Mouse (Mus musculus): Measurements from ENCODE around the gene Teddm2. TPM values are rescaled to one million over a fixed set of nuclear protein-coding genes. Genes with fewer than 3 reads are reported as not detected.

Gene Teddm2
- polyA plus RNA-seq, 1 experiment from 2014 or later: 0.35 TPM

GRCm38 (mm10) chr1:153918521-153919206 lies 18.6 kb upstream of the Teddm2 start:
- H3K27ac ChIP-seq: no peak overlapping the region
- no peak overlapping the region for H3K4me2 ChIP-seq
- no peak for ATAC-seq (ENCODE audit: insufficient number of reproducible peaks, low FRiP score, low TSS enrichment, low read depth)
- 84% methylated on average over 3 of the region's 3 CpGs for WGBS
- H3K9me3 ChIP-seq: no peaks in the 10 kb centered on the region
- no peaks in the 10 kb centered on the region for H3K36me3 ChIP-seq
- H3K4me3 ChIP-seq: no peak overlapping the region
- H3K4me1 ChIP-seq: no peaks in the 10 kb centered on the region; the same call in 1 of the 2 replicates
- H3K27me3 ChIP-seq: no peaks in the 10 kb centered on the region
- H3K9ac ChIP-seq: no peak overlapping the region

- no peak overlapping the region for H3K27ac ChIP-seq
- H3K36me3 ChIP-seq: peaks cover 11% of the 10 kb centered on the region
- 70% methylated on average over 3 of the region's 3 CpGs for WGBS
- no peaks in the 10 kb centered on the region; the same call in 1 of the 2 replicates for H3K4me1 ChIP-seq
- no peaks in the 10 kb centered on the region for H3K9me3 ChIP-seq
- ATAC-seq (ENCODE audit: insufficient number of reproducible peaks, low FRiP score, low TSS enrichment, low read depth): no peak
- no peak overlapping the region for H3K4me3 ChIP-seq
- no peaks in the 10 kb centered on the region for H3K27me3 ChIP-seq
- H3K9ac ChIP-seq: no peak overlapping the region
- no peak overlapping the region for H3K4me2 ChIP-seq
Measured at GRCm38 (mm10) chr1:153913869-153914268, 13.8 kb upstream of the Teddm2 start.

DNA sequence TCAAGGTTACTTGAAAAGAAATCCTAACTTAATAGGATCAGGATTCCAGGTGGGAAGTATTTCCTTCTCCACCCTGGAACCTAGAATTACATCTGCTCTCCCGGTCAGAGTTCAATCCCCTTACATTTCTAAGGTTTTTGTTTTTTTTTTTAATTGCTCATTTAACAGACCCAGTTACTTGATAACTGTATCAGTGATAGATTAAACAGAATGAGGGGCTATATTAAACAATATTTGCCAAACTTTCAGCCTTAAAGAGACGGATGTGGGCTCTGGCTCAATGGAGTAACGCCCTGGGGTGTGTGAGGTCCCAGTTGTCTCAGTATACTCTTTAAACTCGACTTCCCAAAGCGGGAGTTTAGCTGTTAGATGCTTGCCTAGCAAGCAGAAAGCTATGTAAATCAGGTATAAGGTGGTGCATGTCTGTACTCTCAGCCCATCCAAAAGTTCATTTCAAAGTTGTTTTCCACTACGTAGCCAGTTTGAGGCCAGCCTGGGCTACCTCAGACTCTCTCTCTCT lies 11.3 kb upstream of the Teddm2 start:
- WGBS: 85% methylated on average over 6 of the region's 6 CpGs
- Histone ChIP-seq H3K36me3 (peaks cover 35% of the 10 kb centered on the region), H3K9ac (no peak overlapping the region), H3K4me3 (no peak overlapping the region), H3K4me1 (no peaks in the 10 kb centered on the region; the same call in 1 of the 2 replicates), H3K27me3 (no peaks in the 10 kb centered on the region), H3K27ac (no peak overlapping the region), H3K9me3 (no peaks in the 10 kb centered on the region), H3K4me2 (no peak overlapping the region)
- ATAC-seq (ENCODE audit: insufficient number of reproducible peaks, low FRiP score, low TSS enrichment, low read depth): no peak

DNA sequence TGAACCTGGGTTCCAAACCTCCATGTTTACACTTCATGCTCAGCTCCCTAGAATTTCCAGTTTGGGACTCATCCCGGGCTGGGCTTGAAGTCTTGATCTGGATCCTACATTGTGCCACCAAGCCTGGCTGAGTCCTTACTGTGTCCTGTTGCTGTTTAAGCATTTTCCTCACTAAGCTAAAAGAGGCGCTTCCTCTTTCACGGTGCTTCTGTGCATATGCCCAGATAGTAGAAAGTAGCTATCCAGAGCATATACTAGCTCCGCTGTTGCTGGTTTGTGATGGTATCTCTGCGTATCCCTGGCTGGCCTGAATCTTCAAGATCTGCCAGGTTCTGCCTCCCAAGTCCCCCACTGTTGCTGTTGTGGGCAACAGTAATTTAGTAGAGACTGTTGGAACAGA lies 10.4 kb upstream of the Teddm2 start:
- Histone ChIP-seq H3K9me3 (no peaks in the 10 kb centered on the region), H3K27me3 (no peaks in the 10 kb centered on the region), H3K27ac (no peak overlapping the region), H3K4me3 (no peak overlapping the region), H3K4me2 (no peak overlapping the region), H3K9ac (no peak overlapping the region), H3K4me1 (no peaks in the 10 kb centered on the region; the same call in 1 of the 2 replicates), H3K36me3 (peaks cover 44% of the 10 kb centered on the region)
- ATAC-seq (ENCODE audit: insufficient number of reproducible peaks, low FRiP score, low TSS enrichment, low read depth): no peak
- WGBS: 91% methylated on average over 5 of the region's 5 CpGs

GRCm38 (mm10) chr1:153909963-153910291 lies 9.9 kb upstream of the Teddm2 start:
- H3K9me3 ChIP-seq: no peaks in the 10 kb centered on the region
- no peak overlapping the region for H3K4me3 ChIP-seq
- ATAC-seq (ENCODE audit: insufficient number of reproducible peaks, low FRiP score, low TSS enrichment, low read depth): no peak
- no peaks in the 10 kb centered on the region; the same call in 1 of the 2 replicates for H3K4me1 ChIP-seq
- no peak overlapping the region for H3K4me2 ChIP-seq
- H3K36me3 ChIP-seq: peaks cover 49% of the 10 kb centered on the region
- H3K27me3 ChIP-seq: no peaks in the 10 kb centered on the region
- H3K9ac ChIP-seq: no peak overlapping the region
- 86% methylated on average over 9 of the region's 9 CpGs for WGBS
- H3K27ac ChIP-seq: no peak overlapping the region

DNA sequence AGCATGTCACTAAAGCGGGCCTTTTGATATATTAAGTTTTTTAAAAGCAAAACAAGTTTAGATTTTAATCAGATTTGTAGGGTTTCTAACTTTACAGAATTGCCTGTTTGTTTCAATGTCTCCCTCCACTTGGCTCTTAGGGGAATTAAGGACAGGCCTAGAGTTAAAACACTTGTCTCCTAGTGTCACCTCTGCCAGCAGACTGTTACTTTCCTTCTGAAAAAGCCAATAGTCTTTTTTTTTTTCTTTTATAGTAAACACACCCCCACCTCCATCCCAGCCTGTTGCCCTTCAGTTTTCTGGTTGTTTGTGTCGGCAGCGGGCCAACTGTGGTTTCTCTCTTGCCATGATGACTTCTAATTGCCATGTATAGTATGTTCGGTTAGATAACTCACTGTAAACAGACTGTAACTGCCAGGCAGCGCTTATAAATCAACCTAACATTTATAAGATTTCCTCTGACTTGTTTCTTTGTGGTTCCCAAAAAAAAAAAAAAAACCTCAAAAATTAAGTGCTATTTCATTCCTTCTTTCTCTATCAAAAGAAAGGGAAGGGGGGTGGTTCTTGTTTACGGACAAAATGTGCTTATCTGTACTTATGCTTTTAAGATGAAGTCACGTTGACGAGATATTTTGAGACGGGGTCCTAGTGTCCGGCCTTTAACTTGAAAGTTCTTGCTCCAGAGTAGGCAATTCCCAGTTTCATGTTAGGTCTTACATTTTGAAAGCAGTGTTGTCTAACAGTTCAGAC lies 9.4 kb upstream of the Teddm2 start:
- H3K9ac ChIP-seq: no peak overlapping the region
- H3K4me1 ChIP-seq: no peaks in the 10 kb centered on the region; the same call in 1 of the 2 replicates
- no peaks in the 10 kb centered on the region for H3K27me3 ChIP-seq
- WGBS: 79% methylated on average over 10 of the region's 10 CpGs
- no peak overlapping the region for H3K27ac ChIP-seq
- no peak overlapping the region for H3K4me2 ChIP-seq
- peaks cover 54% of the 10 kb centered on the region for H3K36me3 ChIP-seq
- no peaks in the 10 kb centered on the region for H3K9me3 ChIP-seq
- no peak overlapping the region for H3K4me3 ChIP-seq
- ATAC-seq (ENCODE audit: insufficient number of reproducible peaks, low FRiP score, low TSS enrichment, low read depth): no peak

DNA sequence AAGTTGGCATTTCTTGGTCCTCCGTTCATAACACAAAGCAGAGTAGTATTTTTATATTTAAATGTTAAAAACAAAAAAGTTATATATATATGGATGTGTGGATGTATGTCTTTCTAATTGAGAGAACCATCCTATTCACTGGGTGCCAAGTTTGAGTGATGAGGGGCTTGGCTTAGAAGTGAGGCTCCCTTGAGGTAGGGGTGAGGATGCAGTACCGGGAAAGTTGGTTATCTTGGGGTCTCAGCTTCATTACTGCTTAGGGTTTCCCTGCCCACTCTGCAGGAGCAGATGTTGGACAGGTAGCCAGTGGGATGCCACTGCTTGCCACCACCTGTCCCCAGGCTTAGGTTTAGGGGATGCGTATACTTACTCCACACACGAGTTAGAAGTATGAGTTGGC lies 8.7 kb upstream of the Teddm2 start:
- no peak overlapping the region for H3K27ac ChIP-seq
- H3K4me1 ChIP-seq: no peaks in the 10 kb centered on the region
- no peak overlapping the region for H3K9ac ChIP-seq
- H3K4me3 ChIP-seq: no peak overlapping the region
- no peaks in the 10 kb centered on the region for H3K27me3 ChIP-seq
- no peak for ATAC-seq (ENCODE audit: insufficient number of reproducible peaks, low FRiP score, low TSS enrichment, low read depth)
- H3K4me2 ChIP-seq: no peak overlapping the region
- WGBS: 90% methylated on average over 4 of the region's 4 CpGs
- peaks cover 61% of the 10 kb centered on the region for H3K36me3 ChIP-seq
- H3K9me3 ChIP-seq: no peaks in the 10 kb centered on the region

DNA sequence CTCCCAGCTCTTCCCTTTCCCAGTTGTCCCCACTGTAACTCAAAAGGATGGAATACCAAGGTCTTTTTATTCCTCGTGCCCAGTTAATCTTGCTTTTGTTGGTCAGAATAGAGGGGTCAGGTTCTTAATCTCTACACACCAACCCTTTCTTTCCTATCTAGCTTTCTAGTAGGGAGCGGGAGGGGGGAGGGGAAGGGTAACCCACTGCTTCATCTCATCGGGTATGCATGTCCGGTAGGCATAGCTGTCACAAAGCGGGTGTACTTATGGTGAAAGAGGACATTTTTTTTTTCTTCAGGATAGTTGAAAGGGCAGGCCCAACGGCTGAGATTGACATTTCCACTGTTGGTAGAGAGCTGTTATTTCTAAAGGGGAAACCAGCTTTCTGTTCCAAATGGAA lies 8.2 kb upstream of the Teddm2 start:
- no peak for ATAC-seq (ENCODE audit: insufficient number of reproducible peaks, low FRiP score, low TSS enrichment, low read depth)
- no peaks in the 10 kb centered on the region for H3K4me1 ChIP-seq
- no peaks in the 10 kb centered on the region for H3K9me3 ChIP-seq
- H3K27me3 ChIP-seq: no peaks in the 10 kb centered on the region
- H3K4me3 ChIP-seq: no peak overlapping the region
- peaks cover 66% of the 10 kb centered on the region for H3K36me3 ChIP-seq
- no peak overlapping the region for H3K4me2 ChIP-seq
- no peak overlapping the region for H3K9ac ChIP-seq
- WGBS: 88% methylated on average over 6 of the region's 6 CpGs
- no peak overlapping the region for H3K27ac ChIP-seq

GRCm38 (mm10) chr1:153905884-153906283 lies 5.9 kb upstream of the Teddm2 start:
- ATAC-seq (ENCODE audit: insufficient number of reproducible peaks, low FRiP score, low TSS enrichment, low read depth): no peak
- 91% methylated on average over 3 of the region's 3 CpGs for WGBS

DNA sequence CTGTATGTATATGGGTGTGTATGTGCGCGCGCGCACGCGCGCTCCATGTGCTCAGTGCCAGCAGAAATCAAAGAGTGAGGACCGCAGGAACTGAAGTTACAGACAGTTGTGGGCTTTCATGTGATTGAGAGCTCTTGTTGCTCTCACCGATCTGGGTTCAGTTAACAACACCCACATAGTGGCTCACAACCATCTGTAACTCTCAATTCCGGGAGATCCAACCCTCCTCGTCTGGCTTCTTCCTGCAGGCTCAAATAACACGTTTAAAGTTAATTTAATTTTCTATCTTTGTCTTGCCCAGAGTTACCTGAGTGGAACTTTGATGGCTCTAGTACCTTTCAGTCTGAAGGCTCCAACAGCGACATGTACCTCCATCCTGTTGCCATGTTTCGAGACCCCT lies 4.2 kb upstream of the Teddm2 start:
- no peak overlapping the region for H3K27ac ChIP-seq
- ATAC-seq (ENCODE audit: insufficient number of reproducible peaks, low FRiP score, low TSS enrichment, low read depth): no peak
- H3K4me1 ChIP-seq: peaks cover 17% of the 10 kb centered on the region
- H3K4me3 ChIP-seq: no peak overlapping the region
- peaks cover 61% of the 10 kb centered on the region for H3K36me3 ChIP-seq
- no peaks in the 10 kb centered on the region for H3K27me3 ChIP-seq
- no peak overlapping the region for H3K9ac ChIP-seq
- WGBS: 87% methylated on average over 14 of the region's 14 CpGs
- no peak overlapping the region for H3K4me2 ChIP-seq
- H3K9me3 ChIP-seq: no peaks in the 10 kb centered on the region

More at GRCm38 (mm10) chr1:153905884-153906283, 5.9 kb upstream of the Teddm2 start:
- H3K27me3 ChIP-seq: no peaks in the 10 kb centered on the region
- no peak overlapping the region for H3K27ac ChIP-seq
- H3K9me3 ChIP-seq: no peaks in the 10 kb centered on the region
- no peak overlapping the region for H3K4me3 ChIP-seq
- no peak overlapping the region for H3K9ac ChIP-seq
- H3K4me1 ChIP-seq: peaks cover 12% of the 10 kb centered on the region
- H3K4me2 ChIP-seq: no peak overlapping the region
- H3K36me3 ChIP-seq: peaks cover 72% of the 10 kb centered on the region

DNA sequence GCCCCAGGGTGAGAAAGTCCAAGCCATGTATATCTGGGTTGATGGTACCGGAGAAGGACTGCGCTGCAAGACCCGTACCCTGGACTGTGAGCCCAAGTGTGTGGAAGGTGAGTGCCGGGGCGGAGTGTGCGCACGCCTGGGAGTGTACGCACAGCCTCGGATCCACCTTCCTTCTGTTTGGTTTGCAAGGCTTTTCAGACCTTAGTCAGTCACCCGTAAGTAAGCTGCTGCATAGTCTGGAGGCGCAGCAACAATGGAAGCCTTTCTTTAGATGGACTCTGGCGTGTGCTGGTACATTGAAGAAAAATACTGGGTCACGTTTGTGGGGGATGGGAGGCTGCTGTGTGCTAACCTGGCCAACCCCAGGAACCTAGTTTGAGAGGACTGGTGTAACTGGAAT lies 3.0 kb upstream of the Teddm2 start:
- Histone ChIP-seq H3K27ac (no peak overlapping the region), H3K27me3 (no peaks in the 10 kb centered on the region), H3K36me3 (peaks cover 52% of the 10 kb centered on the region), H3K4me2 (no peak overlapping the region), H3K4me1 (peaks cover 23% of the 10 kb centered on the region), H3K9ac (no peak overlapping the region), H3K4me3 (no peak overlapping the region), H3K9me3 (no peaks in the 10 kb centered on the region)
- 92% methylated on average over 13 of the region's 13 CpGs for WGBS
- ATAC-seq (ENCODE audit: insufficient number of reproducible peaks, low FRiP score, low TSS enrichment, low read depth): no peak
